8 mouse cellular contexts compared by ENCODE assay signal in genomic region chr2:153600021-153600666, GRCm38 (mm10). TPM values are rescaled to one million over a fixed set of nuclear protein-coding genes. Genes with fewer than 3 reads are reported as not detected.
A peak's percentile ranks its signal among the peaks of the same experiment; 100 is the strongest.
DNase-seq lines count a peak whose midpoint lies in the region; ATAC-seq and TF ChIP-seq lines count a peak whose summit lies in the region.

No protein-coding gene starts in this region.

- no peak overlapping the region for H3K27ac ChIP-seq in hindbrain, embryonic 14.5 days
- H3K27ac ChIP-seq in liver, adult 2 months (replicated peaks; ENCODE audit: insufficient read depth, low read depth, low read length): no peak overlapping the region
- H3K27ac ChIP-seq in midbrain, embryonic 16.5 days (ENCODE audit: low read length): peak overlapping the region; percentile 65; the same call in 1 of the 2 replicates

- H3K27me3 ChIP-seq in hindbrain, embryonic 14.5 days (ENCODE audit: control insufficient read depth, insufficient read depth, low read length): no peaks in the 10 kb centered on the region
- no peaks in the 10 kb centered on the region for H3K27me3 ChIP-seq in liver, adult 2 months (ENCODE audit: control insufficient read depth, insufficient read depth, low read length)
- H3K27me3 ChIP-seq in midbrain, embryonic 16.5 days (ENCODE audit: control insufficient read depth, insufficient read depth, low read depth, low read length): no peaks in the 10 kb centered on the region

- H3K79me2 ChIP-seq in liver, adult 2 months (ENCODE audit: control insufficient read depth, insufficient read depth, low read length): no peaks in the 10 kb centered on the region

- peaks cover 11% of the 10 kb centered on the region; the same call in 1 of the 2 replicates for H3K4me1 ChIP-seq in hindbrain, embryonic 14.5 days (replicated peaks; ENCODE audit: control insufficient read depth, insufficient read depth, low read length)
- peaks cover 7% of the 10 kb centered on the region; the same call in 1 of the 2 replicates for H3K4me1 ChIP-seq in liver, adult 2 months (ENCODE audit: control insufficient read depth, insufficient read depth, low read length)
- peaks cover 10% of the 10 kb centered on the region; the same call in 1 of the 2 replicates for H3K4me1 ChIP-seq in midbrain, embryonic 16.5 days (ENCODE audit: control insufficient read depth, insufficient read depth, low read length)

- no peak overlapping the region for H3K4me3 ChIP-seq in hindbrain, embryonic 14.5 days (replicated peaks; ENCODE audit: low read length)
- no peak overlapping the region for H3K4me3 ChIP-seq in liver, adult 2 months (ENCODE audit: insufficient read depth, low read depth, low read length)
- no peak overlapping the region for H3K4me3 ChIP-seq in midbrain, embryonic 16.5 days (ENCODE audit: low read depth, low read length)

- H3K9ac ChIP-seq in hindbrain, embryonic 14.5 days: no peak overlapping the region
- H3K9ac ChIP-seq in liver, adult 2 months (ENCODE audit: low read depth, low read length): no peak overlapping the region
- H3K9ac ChIP-seq in midbrain, embryonic 16.5 days (ENCODE audit: low read depth, low read length): no peak overlapping the region

- H3K9me3 ChIP-seq in hindbrain, embryonic 14.5 days (ENCODE audit: control insufficient read depth, low read length): no peaks in the 10 kb centered on the region
- H3K9me3 ChIP-seq in midbrain, embryonic 16.5 days (replicated peaks; ENCODE audit: control insufficient read depth, low read length, poor library complexity, severe bottlenecking): no peaks in the 10 kb centered on the region

- 44% methylated on average over 6 of the region's 6 CpGs for WGBS in hindbrain, embryonic 14.5 days
- 55% methylated on average over 6 of the region's 6 CpGs for WGBS in liver, adult 2 months
- WGBS in midbrain, embryonic 16.5 days: 56% methylated on average over 6 of the region's 6 CpGs

- peak; percentile 63; the same call in 1 of the 2 replicates for ATAC-seq in hindbrain, embryonic 14.5 days (ENCODE audit: low FRiP score)
- peak; percentile 65 for ATAC-seq in midbrain, embryonic 16.5 days

- intact Hi-C loops in left cerebral cortex, postnatal 4 days (cut with DNase I): no loop called here

- peak; percentile 75 for DNase-seq in left cerebral cortex, postnatal 4 days
- DNase-seq in left cerebral cortex, adult 11 months (ENCODE audit: low spot score): no peak
- peak; percentile 33 for DNase-seq in cerebellum, adult 8-10 months
- peak; percentile 62 for DNase-seq in gastrocnemius, postnatal 10 days
- DNase-seq in hindbrain, embryonic 14.5 days (ENCODE audit: low spot score): peak; percentile 39
- DNase-seq in liver, adult 2 months (ENCODE audit: extremely low read depth, low read depth, low spot score): peak; percentile 45
- no peak for DNase-seq in urinary bladder, adult 18-20 months (ENCODE audit: low spot score in 2 of 2)

- peak; percentile 64 for TF ChIP-seq CTCF in liver, adult 2 months (IDR thresholded peaks at IDR 0.05; ENCODE audit: low read depth, low read length)

- no peak overlapping the region for H3K4me2 ChIP-seq in hindbrain, embryonic 14.5 days (replicated peaks)
- H3K4me2 ChIP-seq in midbrain, embryonic 16.5 days (ENCODE audit: low read length): no peak overlapping the region

- TF ChIP-seq POLR2A in liver, adult 2 months (IDR thresholded peaks at IDR 0.05; ENCODE audit: extremely low read depth, insufficient read depth, low read length): no peak

- H3K36me3 ChIP-seq in hindbrain, embryonic 14.5 days (replicated peaks; ENCODE audit: control insufficient read depth, insufficient read depth): no peaks in the 10 kb centered on the region
- no peaks in the 10 kb centered on the region for H3K36me3 ChIP-seq in liver, adult 2 months (ENCODE audit: control insufficient read depth, insufficient read depth, low read length)
- no peaks in the 10 kb centered on the region for H3K36me3 ChIP-seq in midbrain, embryonic 16.5 days (ENCODE audit: control insufficient read depth, insufficient read depth, low read length)

RNA-seq across cellular contexts. Expression of gene Commd7, which starts 32.4 kb away (rescaled TPM):
- 10 to 100 TPM; 48.2 to 50.9 TPM for total RNA-seq in left cerebral cortex, postnatal 4 days (2021)
- total RNA-seq in gastrocnemius, postnatal 10 days (2021): 10 to 100 TPM; 16.6 to 21.5 TPM
- polyA plus RNA-seq in hindbrain, embryonic 14.5 days (2014; fragmentation: Nextera tagmentation; extraction: Ambion mirVana): 78.6 and 79.8 TPM in 2 replicates
- total RNA-seq in liver, adult 2 months (2014; rRNA removed): 6.3 and 8.0 TPM in 2 replicates
- polyA plus RNA-seq in liver, adult 2 months (2012; rRNA removed): 12.2 and 13.7 TPM in 2 replicates
- 102 and 104 TPM in 2 replicates for polyA plus RNA-seq in midbrain, embryonic 16.5 days (2015; fragmentation: Nextera tagmentation; extraction: Ambion mirVana)

RNA-seq across cellular contexts. Expression of gene Dnmt3b, which starts 49.1 kb away (rescaled TPM):
- total RNA-seq in left cerebral cortex, postnatal 4 days (2021): 1 to 10 TPM; 2.8 to 4.0 TPM
- total RNA-seq in gastrocnemius, postnatal 10 days (2021): 1 to 10 TPM; 1.3 to 3.1 TPM
- 4.2 and 4.3 TPM in 2 replicates for polyA plus RNA-seq in hindbrain, embryonic 14.5 days (2014; fragmentation: Nextera tagmentation; extraction: Ambion mirVana)
- 0.54 and 0.65 TPM in 2 replicates for total RNA-seq in liver, adult 2 months (2014; rRNA removed)
- 2.2 and 3.4 TPM in 2 replicates for polyA plus RNA-seq in liver, adult 2 months (2012; rRNA removed)
- polyA plus RNA-seq in midbrain, embryonic 16.5 days (2015; fragmentation: Nextera tagmentation; extraction: Ambion mirVana): 3.0 and 3.5 TPM in 2 replicates

Comparison
In these comparisons a context has a peak if more than half of its experiments do, and no peak if none do; other contexts are left out.
1. DNase-seq: peak in left cerebral cortex, postnatal 4 days (single experiment), cerebellum, adult 8-10 months (single experiment), gastrocnemius, postnatal 10 days (single experiment), hindbrain, embryonic 14.5 days (single experiment) and liver, adult 2 months (single experiment); none in left cerebral cortex, adult 11 months (single experiment) and urinary bladder, adult 18-20 months (0 of 2).